Mouse (Mus musculus): ENCODE results near the gene Acacb.

Acacb gene

GRCm38 (mm10) chr5:114175596-114176171 is 29.3 kb downstream of the Acacb start:
- peak; percentile 33 to 35 for DNase-seq (ENCODE audit: low spot score in 2 of 2)

- no peak for DNase-seq (ENCODE audit: low spot score in 2 of 2)
Measured at GRCm38 (mm10) chr5:114176548-114177400, 30.4 kb downstream of the Acacb start.

GRCm38 (mm10) chr5:114177966-114178719 is 31.8 kb downstream of the Acacb start:
- DNase-seq (ENCODE audit: low spot score in 2 of 2), result no peak

GRCm38 (mm10) chr5:114179541-114179940 is 33.2 kb downstream of the Acacb start:
- DNase-seq (ENCODE audit: low spot score in 2 of 2), result no peak

GRCm38 (mm10) chr5:114183493-114183892 is 37.2 kb downstream of the Acacb start:
- no peak for DNase-seq (ENCODE audit: low spot score in 2 of 2)

- no peak for DNase-seq (ENCODE audit: low spot score in 2 of 2)
Measured at GRCm38 (mm10) chr5:114187108-114187507, 40.8 kb downstream of the Acacb start.

GRCm38 (mm10) chr5:114188900-114189464 is 42.6 kb downstream of the Acacb start:
- DNase-seq (ENCODE audit: low spot score in 2 of 2), result no peak

GRCm38 (mm10) chr5:114194161-114194560 is 47.8 kb downstream of the Acacb start:
- peak; percentile 16 to 29 for DNase-seq (ENCODE audit: low spot score in 2 of 2)

GRCm38 (mm10) chr5:114199116-114199777 is 52.9 kb downstream of the Acacb start:
- peak; percentile 31 to 35 for DNase-seq (ENCODE audit: low spot score in 2 of 2)

- no peak for DNase-seq (ENCODE audit: low spot score in 2 of 2)
Measured at GRCm38 (mm10) chr5:114206158-114206557, 59.8 kb downstream of the Acacb start.

GRCm38 (mm10) chr5:114213183-114213582 is 66.8 kb downstream of the Acacb start:
- peak; percentile 73 to 78 for DNase-seq (ENCODE audit: low spot score in 2 of 2)

GRCm38 (mm10) chr5:114218771-114219170 is 72.4 kb downstream of the Acacb start:
- DNase-seq (ENCODE audit: low spot score in 2 of 2), result no peak

- DNase-seq (ENCODE audit: low spot score in 2 of 2), result no peak
Measured at GRCm38 (mm10) chr5:114226051-114226450, 79.7 kb downstream of the Acacb start.

- no peak for DNase-seq (ENCODE audit: low spot score in 2 of 2)
Measured at GRCm38 (mm10) chr5:114228901-114229300, 82.6 kb downstream of the Acacb start.

- DNase-seq (ENCODE audit: low spot score in 2 of 2), result no peak
Measured at GRCm38 (mm10) chr5:114238924-114239323, 92.6 kb downstream of the Acacb start.

- no peak for DNase-seq (ENCODE audit: low spot score in 2 of 2)
Measured at GRCm38 (mm10) chr5:114239737-114240136, 93.4 kb downstream of the Acacb start.

- no peak for DNase-seq (ENCODE audit: low spot score in 2 of 2)
Measured at GRCm38 (mm10) chr5:114246465-114246864, 100.1 kb downstream of the Acacb start.

- peak; percentile 13 to 37 for DNase-seq (ENCODE audit: low spot score in 2 of 2)
Measured at GRCm38 (mm10) chr5:114248174-114248589, 101.8 kb downstream of the Acacb start.

- DNase-seq (ENCODE audit: low spot score in 2 of 2), result no peak
Measured at GRCm38 (mm10) chr5:114259495-114259894, 113.2 kb downstream of the Acacb start.

- no peak for DNase-seq (ENCODE audit: low spot score in 2 of 2)
Measured at GRCm38 (mm10) chr5:114261494-114261893, 115.2 kb downstream of the Acacb start.

- DNase-seq (ENCODE audit: low spot score in 2 of 2), result no peak
Measured at GRCm38 (mm10) chr5:114264030-114264459, 117.7 kb downstream of the Acacb start.

Measured in natural killer cell, adult 2 months (primary cell).